Mouse (Mus musculus): Measurements from ENCODE around the gene Taf4. TPM values are rescaled to one million over a fixed set of nuclear protein-coding genes. Genes with fewer than 3 reads are reported as not detected.

Taf4 gene
- polyA plus RNA-seq, 1 experiment = not detected

- WGBS = 67% methylated on average over 12 of the region's 12 CpGs
- no peak overlapping the region for H3K27ac ChIP-seq (ENCODE audit: insufficient read depth, low read depth, low read length)
- no peak overlapping the region for H3K4me3 ChIP-seq (ENCODE audit: insufficient read depth, low read depth, low read length)
- TF ChIP-seq CTCF (IDR thresholded peaks at IDR 0.05; ENCODE audit: insufficient read depth, low read depth, low read length) (no peak), POLR2A (IDR thresholded peaks at IDR 0.05; ENCODE audit: insufficient read depth, low read depth, low read length) (no peak)
- no peaks in the 10 kb centered on the region for H3K4me1 ChIP-seq (ENCODE audit: control insufficient read depth, insufficient read depth, low read length)
Observed at GRCm38 (mm10) chr2:179912911-179913310, 63.5 kb downstream of the Taf4 start.

GRCm38 (mm10) chr2:179896949-179897348 lies 79.5 kb downstream of the Taf4 start:
- Histone ChIP-seq H3K27ac (ENCODE audit: insufficient read depth, low read depth, low read length) (no peak overlapping the region), H3K4me1 (ENCODE audit: control insufficient read depth, insufficient read depth, low read length) (peaks cover 2% of the 10 kb centered on the region; the same call in 1 of the 2 replicates), H3K4me3 (ENCODE audit: insufficient read depth, low read depth, low read length) (no peak overlapping the region)
- WGBS = 89% methylated on average over 2 of the region's 2 CpGs
- TF ChIP-seq CTCF (IDR thresholded peaks at IDR 0.05; ENCODE audit: insufficient read depth, low read depth, low read length) = no peak
- TF ChIP-seq POLR2A (IDR thresholded peaks at IDR 0.05; ENCODE audit: insufficient read depth, low read depth, low read length) = no peak

DNA sequence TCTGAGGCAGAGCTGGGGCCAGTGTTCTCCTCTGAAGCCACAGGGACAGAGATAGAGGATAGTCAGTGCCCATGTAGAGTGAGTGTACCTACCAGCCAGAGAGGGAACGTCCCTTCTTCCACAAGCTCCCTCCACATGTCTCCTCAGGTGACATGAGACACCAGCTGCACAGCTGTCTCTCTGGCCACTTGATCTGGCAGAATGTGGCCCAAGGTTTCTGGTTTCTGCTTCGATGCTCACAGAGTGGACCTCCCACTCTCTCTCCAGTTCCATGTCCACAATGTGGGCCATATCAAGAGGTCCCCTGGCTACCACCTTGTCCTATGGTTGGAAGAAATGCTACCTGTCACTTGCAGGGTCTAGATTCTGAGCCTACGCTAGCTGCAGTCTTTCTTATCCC lies 85.4 kb downstream of the Taf4 start:
- H3K27ac ChIP-seq (ENCODE audit: insufficient read depth, low read depth, low read length) = no peak overlapping the region
- 73% methylated on average over 3 of the region's 3 CpGs for WGBS
- no peak overlapping the region for H3K4me3 ChIP-seq (ENCODE audit: insufficient read depth, low read depth, low read length)
- no peak for TF ChIP-seq CTCF (IDR thresholded peaks at IDR 0.05; ENCODE audit: insufficient read depth, low read depth, low read length)
- TF ChIP-seq POLR2A (IDR thresholded peaks at IDR 0.05; ENCODE audit: insufficient read depth, low read depth, low read length) = no peak
- H3K4me1 ChIP-seq (ENCODE audit: control insufficient read depth, insufficient read depth, low read length) = no peaks in the 10 kb centered on the region

DNA sequence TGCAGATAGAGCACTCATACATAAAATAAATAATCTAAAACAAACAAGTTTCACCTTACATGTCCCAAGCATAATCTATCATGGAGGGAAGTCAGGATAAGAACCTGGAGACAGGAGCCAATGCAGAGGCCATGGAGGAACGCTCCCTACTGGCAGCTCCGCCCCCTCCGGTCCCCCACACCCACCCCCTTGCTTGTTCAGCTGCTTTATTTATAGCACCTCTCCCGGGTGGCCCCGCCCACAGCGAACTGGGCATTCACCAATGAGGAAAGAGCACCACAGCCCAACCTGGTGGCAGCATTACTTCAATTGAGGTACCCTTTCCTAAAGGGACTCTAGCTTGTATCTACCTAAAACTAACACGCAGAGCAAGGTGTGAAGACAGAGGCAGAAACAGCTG lies 91.9 kb downstream of the Taf4 start:
- 52% methylated on average over 7 of the region's 7 CpGs for WGBS
- H3K4me1 ChIP-seq (ENCODE audit: control insufficient read depth, insufficient read depth, low read length) = no peaks in the 10 kb centered on the region
- no peak overlapping the region for H3K4me3 ChIP-seq (ENCODE audit: insufficient read depth, low read depth, low read length)
- no peak overlapping the region for H3K27ac ChIP-seq (ENCODE audit: insufficient read depth, low read depth, low read length)
- TF ChIP-seq POLR2A (IDR thresholded peaks at IDR 0.05; ENCODE audit: insufficient read depth, low read depth, low read length) (no peak), CTCF (IDR thresholded peaks at IDR 0.05; ENCODE audit: insufficient read depth, low read depth, low read length) (no peak)

GRCm38 (mm10) chr2:179877551-179878215 lies 98.8 kb downstream of the Taf4 start:
- 40% methylated on average over 9 of the region's 9 CpGs for WGBS
- TF ChIP-seq CTCF (IDR thresholded peaks at IDR 0.05; ENCODE audit: insufficient read depth, low read depth, low read length) = no peak
- TF ChIP-seq POLR2A (IDR thresholded peaks at IDR 0.05; ENCODE audit: insufficient read depth, low read depth, low read length) = no peak
- Histone ChIP-seq H3K4me1 (ENCODE audit: control insufficient read depth, insufficient read depth, low read length) (peaks cover 13% of the 10 kb centered on the region), H3K4me3 (ENCODE audit: insufficient read depth, low read depth, low read length) (no peak overlapping the region), H3K27ac (ENCODE audit: insufficient read depth, low read depth, low read length) (no peak overlapping the region)

- no peak for TF ChIP-seq POLR2A (IDR thresholded peaks at IDR 0.05; ENCODE audit: insufficient read depth, low read depth, low read length)
- TF ChIP-seq CTCF (IDR thresholded peaks at IDR 0.05; ENCODE audit: insufficient read depth, low read depth, low read length) = 0 out of 2 replicates have a peak, but pooled peaks have one; percentile 28
- H3K27ac ChIP-seq (ENCODE audit: insufficient read depth, low read depth, low read length) = no peak overlapping the region
- WGBS = 3% methylated on average over 3 of the region's 3 CpGs
- H3K4me3 ChIP-seq (ENCODE audit: insufficient read depth, low read depth, low read length) = no peak overlapping the region
- peaks cover 20% of the 10 kb centered on the region for H3K4me1 ChIP-seq (ENCODE audit: control insufficient read depth, insufficient read depth, low read length)
Observed at GRCm38 (mm10) chr2:179875147-179875546, 101.3 kb downstream of the Taf4 start.

DNA sequence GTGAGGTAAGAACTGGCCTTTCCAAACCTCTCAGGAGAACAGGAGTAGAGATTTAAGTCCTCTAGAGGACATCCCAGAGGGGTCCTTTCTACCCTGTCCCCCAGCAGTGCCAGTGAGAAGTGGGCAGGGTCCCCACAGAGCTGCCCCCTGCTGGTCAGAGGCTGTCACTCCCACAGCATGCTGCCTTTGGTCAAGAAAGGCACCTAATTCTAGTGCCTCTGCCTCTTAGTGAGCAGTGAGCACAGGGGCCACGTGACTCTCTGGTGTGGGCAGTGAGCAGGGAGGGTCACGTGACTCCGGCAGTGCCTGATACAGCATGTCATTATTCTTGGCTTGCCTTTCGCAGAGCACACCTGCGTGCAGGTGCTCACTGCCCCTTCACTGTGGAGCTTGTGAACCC lies 103.1 kb downstream of the Taf4 start:
- TF ChIP-seq CTCF (IDR thresholded peaks at IDR 0.05; ENCODE audit: insufficient read depth, low read depth, low read length) (peak; percentile 68; the same call in 1 of the 2 replicates), POLR2A (IDR thresholded peaks at IDR 0.05; ENCODE audit: insufficient read depth, low read depth, low read length) (no peak)
- WGBS = 54% methylated on average over 5 of the region's 5 CpGs
- Histone ChIP-seq H3K4me1 (ENCODE audit: control insufficient read depth, insufficient read depth, low read length) (peaks cover 34% of the 10 kb centered on the region), H3K27ac (ENCODE audit: insufficient read depth, low read depth, low read length) (no peak overlapping the region), H3K4me3 (ENCODE audit: insufficient read depth, low read depth, low read length) (no peak overlapping the region)

- peaks cover 37% of the 10 kb centered on the region for H3K4me1 ChIP-seq (ENCODE audit: control insufficient read depth, insufficient read depth, low read length)
- no peak for TF ChIP-seq POLR2A (IDR thresholded peaks at IDR 0.05; ENCODE audit: insufficient read depth, low read depth, low read length)
- no peak for TF ChIP-seq CTCF (IDR thresholded peaks at IDR 0.05; ENCODE audit: insufficient read depth, low read depth, low read length)
- WGBS = 74% methylated on average over 5 of the region's 5 CpGs
- no peak overlapping the region for H3K27ac ChIP-seq (ENCODE audit: insufficient read depth, low read depth, low read length)
- H3K4me3 ChIP-seq (ENCODE audit: insufficient read depth, low read depth, low read length) = no peak overlapping the region
Observed at GRCm38 (mm10) chr2:179872724-179873123, 103.7 kb downstream of the Taf4 start.

- peaks cover 31% of the 10 kb centered on the region for H3K4me1 ChIP-seq (ENCODE audit: control insufficient read depth, insufficient read depth, low read length)
- no peak for TF ChIP-seq CTCF (IDR thresholded peaks at IDR 0.05; ENCODE audit: insufficient read depth, low read depth, low read length)
- no peak for TF ChIP-seq POLR2A (IDR thresholded peaks at IDR 0.05; ENCODE audit: insufficient read depth, low read depth, low read length)
- 9% methylated on average over 2 of the region's 2 CpGs for WGBS
- H3K27ac ChIP-seq (ENCODE audit: insufficient read depth, low read depth, low read length) = peak overlapping the region; percentile 65
- no peak overlapping the region for H3K4me3 ChIP-seq (ENCODE audit: insufficient read depth, low read depth, low read length)
Observed at GRCm38 (mm10) chr2:179869871-179870270, 106.6 kb downstream of the Taf4 start.
